Mouse (Mus musculus) E14TG2a.4 (cell line): ENCODE measurements at regions not wholly inside any gene's neighbourhood (a gene's known extent, or its start where the extent isn't known, plus 50 kb on each side); places are given as distances from the start of the nearest gene placed in this dataset.

Experiments
- H3K27me3 ChIP-seq: 2 replicates; pipeline ENCODE4 v1.6.1; 2014; ENCODE audit warnings: low read length, control low read depth; ENCODE audit not compliant: insufficient read depth
- H3K36me3 ChIP-seq: 2 replicates; pipeline ENCODE4 v1.6.1; 2014; ENCODE audit warnings: low read length, control low read depth; ENCODE audit not compliant: insufficient read depth
- H3K4me1 ChIP-seq: replicated peaks from 2 replicates; pipeline ENCODE4 v1.6.1; 2014; ENCODE audit warnings: low read depth, low read length, control low read depth
- H3K4me3 ChIP-seq: replicated peaks from 2 replicates; pipeline ENCODE4 v1.5.1; 2014; ENCODE audit warnings: mild to moderate bottlenecking, low read length
- H3K9me3 ChIP-seq: 2 replicates; pipeline ENCODE4 v1.6.1; 2014; ENCODE audit warnings: low read length, control low read depth
- CTCF ChIP-seq: conservative IDR thresholded peaks from 2 replicates; pipeline ENCODE4 v1.5.1; 2014; ENCODE audit warnings: low read length
- NANOG ChIP-seq: IDR thresholded peaks from 2 replicates; pipeline ENCODE4 v1.6.1; 2014; ENCODE audit warnings: borderline replicate concordance, low read length, mixed read lengths
- POU5F1 ChIP-seq: IDR thresholded peaks from 2 replicates; pipeline ENCODE4 v1.6.1; 2014; ENCODE audit warnings: low read length, borderline replicate concordance

- no peaks in the 10 kb centered on the region for H3K27me3 ChIP-seq
- H3K4me1 ChIP-seq = no peaks in the 10 kb centered on the region
- no peaks in the 10 kb centered on the region for H3K36me3 ChIP-seq
- no peak overlapping the region for H3K4me3 ChIP-seq
- no peaks in the 10 kb centered on the region for H3K9me3 ChIP-seq
- TF ChIP-seq POU5F1 (no peak), NANOG (no peak), CTCF (no peak)
These were observed 163.5 kb downstream of the Cps1 start for GRCm38 (mm10) chr1:67286338-67286737.

DNA sequence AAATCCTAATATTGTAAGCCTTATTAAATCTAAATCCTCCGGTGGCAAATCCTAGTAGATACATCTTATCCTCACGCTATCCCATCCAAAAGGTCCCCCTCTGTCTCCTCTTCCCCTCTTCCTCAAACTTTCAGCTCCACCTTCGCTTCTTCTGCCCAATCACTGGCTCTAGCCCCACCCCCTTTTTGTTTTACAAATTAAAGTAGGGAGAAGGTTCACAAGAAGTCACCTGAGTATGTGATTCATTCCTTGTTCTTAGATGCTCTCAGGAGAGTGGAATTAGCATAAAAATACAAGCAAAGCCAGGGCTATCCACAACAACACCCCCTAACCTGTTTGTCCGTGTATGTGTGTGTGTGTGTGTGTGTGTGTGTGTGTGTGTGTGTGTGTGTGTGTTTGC is 184.8 kb downstream of the Cps1 start:
- TF ChIP-seq POU5F1 = no peak
- no peak for TF ChIP-seq NANOG
- no peaks in the 10 kb centered on the region for H3K36me3 ChIP-seq
- H3K4me3 ChIP-seq = 0 out of 2 replicates have a peak overlapping the region, but pooled peaks have one; percentile 14
- H3K9me3 ChIP-seq = no peaks in the 10 kb centered on the region
- H3K27me3 ChIP-seq = no peaks in the 10 kb centered on the region
- H3K4me1 ChIP-seq = peaks cover 9% of the 10 kb centered on the region
